Mouse (Mus musculus) midbrain, embryonic 14.5 days (tissue): Measurements from ENCODE around the gene Inpp5e. TPM values are rescaled to one million over a fixed set of nuclear protein-coding genes. Genes with fewer than 3 reads are reported as not detected.

ENCODE experiments used
- ATAC-seq: fragments of 200-750 bp; cut with Nextera tagmentation; 2 replicates; pipeline ENCODE4 v1.8.0; 2017; ENCODE audit warnings: moderate number of reproducible peaks, moderate library complexity; ENCODE audit not compliant: low FRiP score, low TSS enrichment
- DNase-seq: peaks from one replicate; pipeline ENCODE4 v3.0.0-alpha.2; 2015
- H3K27ac ChIP-seq: fragments of 300-500 bp; sonication (generic); replicated peaks from 2 replicates; pipeline ENCODE4 v1.5.1; 2014; ENCODE audit warnings: mild to moderate bottlenecking, low read depth, low read length, moderate library complexity
- H3K27me3 ChIP-seq: fragments of 300-500 bp; sonication (generic); 2 replicates; pipeline ENCODE4 v1.6.1; 2014; ENCODE audit warnings: low read length, control low read depth, mixed read lengths; ENCODE audit not compliant: control insufficient read depth, insufficient read depth
- H3K36me3 ChIP-seq: fragments of 300-500 bp; sonication (generic); 2 replicates; pipeline ENCODE4 v1.6.1; 2014; ENCODE audit warnings: low read length, control low read depth; ENCODE audit not compliant: control insufficient read depth, insufficient read depth
- H3K4me1 ChIP-seq: fragments of 300-500 bp; sonication (generic); 2 replicates; pipeline ENCODE4 v1.6.1; 2014; ENCODE audit warnings: mild to moderate bottlenecking, antibody characterized with exemption, low read length, control low read depth; ENCODE audit not compliant: control insufficient read depth, insufficient read depth
- H3K4me2 ChIP-seq: fragments of 300-500 bp; sonication (generic); 2 replicates; pipeline ENCODE4 v1.6.1; 2014; ENCODE audit warnings: mild to moderate bottlenecking, low read length, moderate library complexity
- H3K4me3 ChIP-seq: fragments of 300-500 bp; sonication (generic); replicated peaks from 2 replicates; pipeline ENCODE4 v1.5.1; 2014; ENCODE audit warnings: low read depth, low read length
- H3K9ac ChIP-seq: fragments of 300-500 bp; sonication (generic); replicated peaks from 2 replicates; pipeline ENCODE4 v1.6.1; 2014; ENCODE audit warnings: mild to moderate bottlenecking, low read length, moderate library complexity
- H3K9me3 ChIP-seq: fragments of 300-500 bp; sonication (generic); 2 replicates; pipeline ENCODE4 v1.6.1; 2016; ENCODE audit warnings: low read length, control low read depth, mixed read lengths; ENCODE audit not compliant: control insufficient read depth
- WGBS: fragments of 180-500 bp; shearing (Covaris S2); extraction: QIAGEN DNeasy Blood & Tissue Kit; methylation state at CpG from one replicate; pipeline ENCODE4 v1.1.7; 2014; 5-methylcytosine and 5-hydroxymethylcytosine counted together
- polyA plus RNA-seq: library from polyadenylated mRNA; unstranded; fragments of >200 nt; fragmentation: Nextera tagmentation; extraction: Ambion mirVana; gene quantifications from 2 replicates; pipeline ENCODE4 v1.2.1, GENCODE M21; 2014

Gene Inpp5e
- polyA plus RNA-seq, 1 experiment from 2014 or later, result 26.3 TPM

DNA sequence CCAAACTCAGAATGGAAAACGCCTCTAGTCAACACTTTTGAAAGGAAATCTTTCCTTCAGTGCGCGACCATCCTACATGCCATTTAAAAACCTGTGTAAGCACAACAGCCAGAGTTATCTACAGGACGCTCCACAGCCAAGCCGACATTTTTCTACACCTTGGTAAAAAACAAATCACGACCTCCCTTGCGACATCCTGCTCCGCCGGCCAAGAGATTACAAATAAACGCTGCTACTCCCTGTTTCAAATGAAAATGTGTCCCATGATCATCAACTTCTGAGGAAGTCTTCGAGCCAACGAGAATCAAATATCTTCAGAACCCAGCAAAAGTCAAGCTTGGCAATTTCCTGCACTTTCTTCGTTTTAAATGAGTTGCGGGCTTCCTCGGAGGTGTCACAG lies 35.4 kb upstream of the Inpp5e start:
- ATAC-seq, result no peak
- peak overlapping the region; percentile 86 for H3K4me2 ChIP-seq
- WGBS, result 9% methylated on average over 15 of the region's 15 CpGs

DNA sequence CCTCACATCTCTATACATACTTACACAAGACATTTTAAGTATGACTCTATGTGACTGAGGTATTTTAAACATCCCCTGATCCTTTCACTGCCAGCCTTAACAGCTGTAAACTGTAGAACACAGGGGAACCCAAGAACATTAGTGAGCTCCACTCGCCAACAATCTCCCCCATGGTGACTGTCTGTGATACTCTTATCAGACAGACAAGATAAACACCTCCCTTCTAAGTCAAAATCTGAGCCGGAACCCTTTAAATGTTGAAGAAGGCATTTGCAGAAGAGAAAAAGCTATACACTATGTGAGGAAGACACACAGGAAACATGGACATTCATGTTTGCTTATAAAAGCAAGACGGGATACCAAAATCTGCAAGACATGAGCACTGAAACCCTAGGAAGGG lies 34.9 kb upstream of the Inpp5e start:
- Histone ChIP-seq H3K4me3 (peak overlapping the region; percentile 88), H3K4me2 (peak overlapping the region; percentile 86), H3K36me3 (peaks cover 30% of the 10 kb centered on the region), H3K4me1 (peaks cover 22% of the 10 kb centered on the region), H3K27me3 (no peaks in the 10 kb centered on the region), H3K9me3 (no peaks in the 10 kb centered on the region), H3K9ac (peak overlapping the region; percentile 84), H3K27ac (no peak overlapping the region)
- 66% methylated on average over 3 of the region's 3 CpGs for WGBS
- ATAC-seq (no peak), DNase-seq (no peak)

More for the DNA sequence above, 35.4 kb upstream of the Inpp5e start:
- peak overlapping the region; percentile 88 for H3K4me3 ChIP-seq
- no peaks in the 10 kb centered on the region for H3K27me3 ChIP-seq
- peaks cover 22% of the 10 kb centered on the region for H3K4me1 ChIP-seq
- peaks cover 25% of the 10 kb centered on the region for H3K36me3 ChIP-seq
- no peaks in the 10 kb centered on the region for H3K9me3 ChIP-seq
- peak overlapping the region; percentile 84 for H3K9ac ChIP-seq
- DNase-seq, result no peak
- H3K27ac ChIP-seq, result peak overlapping the region; percentile 87

DNA sequence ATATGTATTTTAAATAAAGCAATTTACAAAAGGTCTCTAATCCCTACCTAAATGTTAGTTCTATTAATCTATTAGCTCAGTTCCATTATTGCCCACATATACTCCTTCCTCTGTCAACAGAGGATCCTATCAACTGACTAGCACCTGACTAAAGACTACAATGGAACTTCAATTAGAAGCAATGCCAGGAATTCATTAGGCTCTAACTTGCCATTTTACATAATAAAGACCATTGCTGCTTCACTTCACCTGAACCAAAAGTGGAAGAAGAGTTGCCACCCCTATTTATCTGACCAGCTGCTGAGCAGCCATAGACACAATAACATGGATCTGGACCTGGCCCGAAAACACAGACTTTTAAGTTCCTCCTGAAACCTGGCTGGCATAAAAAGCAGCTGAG lies 33.8 kb upstream of the Inpp5e start:
- no peak for DNase-seq
- H3K4me1 ChIP-seq, result peaks cover 22% of the 10 kb centered on the region
- H3K27me3 ChIP-seq, result no peaks in the 10 kb centered on the region
- H3K9ac ChIP-seq, result no peak overlapping the region
- 83% methylated on average over 1 of the region's 1 CpGs for WGBS
- no peak overlapping the region for H3K27ac ChIP-seq
- H3K9me3 ChIP-seq, result no peaks in the 10 kb centered on the region
- no peak overlapping the region for H3K4me3 ChIP-seq
- ATAC-seq, result no peak
- peaks cover 41% of the 10 kb centered on the region for H3K36me3 ChIP-seq
- H3K4me2 ChIP-seq, result 0 out of 2 replicates have a peak overlapping the region, but pooled peaks have one; percentile 12

DNA sequence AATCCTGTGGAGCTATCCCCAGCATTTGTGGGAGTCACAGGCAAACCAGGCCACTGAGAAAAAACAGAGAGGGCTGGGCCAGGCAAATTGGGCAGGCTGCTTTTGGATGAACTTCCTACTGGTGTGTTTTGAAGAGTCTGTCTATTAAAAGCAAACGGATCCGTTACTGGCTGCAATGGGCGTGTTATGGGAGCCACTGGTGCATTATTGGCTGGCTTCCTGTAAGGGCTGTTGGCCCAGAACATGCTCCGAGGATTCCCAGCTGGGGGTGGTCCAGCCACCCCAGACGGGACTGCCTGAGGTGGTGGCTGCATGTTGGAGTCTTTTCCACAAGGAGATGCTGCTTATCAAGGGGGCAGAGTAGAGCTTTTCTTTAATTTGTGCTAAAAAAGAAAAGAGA lies 32.7 kb upstream of the Inpp5e start:
- Histone ChIP-seq H3K36me3 (peaks cover 48% of the 10 kb centered on the region), H3K4me3 (no peak overlapping the region), H3K9me3 (no peaks in the 10 kb centered on the region), H3K4me1 (peaks cover 18% of the 10 kb centered on the region), H3K27me3 (no peaks in the 10 kb centered on the region), H3K27ac (no peak overlapping the region), H3K9ac (no peak overlapping the region), H3K4me2 (no peak overlapping the region)
- no peak for DNase-seq
- 84% methylated on average over 5 of the region's 5 CpGs for WGBS
- ATAC-seq, result no peak

DNA sequence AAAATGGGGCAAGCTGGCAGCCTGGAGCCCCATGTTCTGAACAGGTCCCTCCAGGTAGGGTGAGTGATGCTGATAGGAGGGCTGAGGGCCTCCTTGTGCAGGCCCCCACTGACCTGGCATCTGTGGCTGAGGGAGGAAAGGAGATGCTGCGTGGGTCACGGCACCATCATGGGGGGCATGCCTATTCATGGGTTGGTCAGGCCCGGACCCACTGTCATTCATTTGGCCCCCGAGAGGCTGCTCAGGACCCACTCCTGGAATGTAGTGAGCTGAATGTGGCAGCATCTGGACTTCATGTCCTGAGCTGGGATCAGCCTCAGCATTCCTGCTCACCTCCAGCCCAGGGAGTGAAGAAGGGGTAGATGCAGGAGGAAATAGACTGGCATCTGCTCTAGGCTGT lies 32.3 kb upstream of the Inpp5e start:
- Histone ChIP-seq H3K4me2 (no peak overlapping the region), H3K27ac (no peak overlapping the region), H3K9me3 (no peaks in the 10 kb centered on the region), H3K36me3 (peaks cover 48% of the 10 kb centered on the region), H3K9ac (no peak overlapping the region), H3K27me3 (no peaks in the 10 kb centered on the region), H3K4me1 (peaks cover 14% of the 10 kb centered on the region), H3K4me3 (no peak overlapping the region)
- ATAC-seq (no peak), DNase-seq (no peak)
- WGBS, result 95% methylated on average over 4 of the region's 4 CpGs

DNA sequence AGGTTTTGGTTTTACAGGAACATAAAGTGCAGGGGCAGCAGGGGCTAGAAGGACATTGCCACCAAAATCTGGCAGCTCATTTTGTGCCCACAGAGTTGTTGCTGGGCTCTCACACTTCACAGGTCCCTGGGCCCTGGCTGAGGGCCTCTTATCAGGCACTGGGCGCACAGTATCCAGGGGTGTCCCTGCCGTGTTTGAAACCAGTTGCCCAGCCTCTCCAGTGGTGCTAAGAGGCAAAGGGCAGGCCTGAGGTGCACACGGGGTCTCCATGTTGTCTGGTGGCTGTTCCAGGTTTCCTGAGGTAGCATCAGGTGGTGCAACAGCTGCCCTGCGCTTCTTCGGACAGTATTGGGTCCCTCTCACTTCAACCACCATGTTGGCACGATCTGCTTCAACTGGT lies 30.7 kb upstream of the Inpp5e start:
- Histone ChIP-seq H3K4me2 (no peak overlapping the region), H3K9me3 (no peaks in the 10 kb centered on the region), H3K4me3 (no peak overlapping the region), H3K9ac (no peak overlapping the region), H3K4me1 (peaks cover 13% of the 10 kb centered on the region), H3K27me3 (no peaks in the 10 kb centered on the region), H3K27ac (no peak overlapping the region), H3K36me3 (peaks cover 62% of the 10 kb centered on the region)
- WGBS, result 91% methylated on average over 6 of the region's 6 CpGs
- ATAC-seq (no peak), DNase-seq (no peak)

DNA sequence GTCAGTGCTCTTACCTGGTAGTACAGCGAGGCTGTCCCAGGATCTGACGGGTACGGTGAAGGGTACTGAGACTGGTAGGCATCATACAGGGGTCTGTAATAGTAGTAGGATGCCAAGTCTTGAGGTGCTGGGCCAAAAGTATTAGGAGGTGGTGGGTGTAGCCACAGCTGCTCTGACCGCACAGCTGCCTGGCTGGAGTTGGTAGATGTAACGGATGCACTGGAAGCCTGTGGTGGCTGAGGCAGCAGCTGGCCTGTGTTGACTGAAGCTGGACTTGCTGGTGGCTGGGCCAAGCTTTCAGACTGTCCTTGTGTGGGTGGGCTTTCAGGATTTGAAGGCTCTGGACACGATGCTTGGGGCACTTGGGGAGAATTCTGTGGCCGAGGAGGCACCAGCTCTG lies 29.4 kb upstream of the Inpp5e start:
- ATAC-seq (no peak), DNase-seq (no peak)
- no peaks in the 10 kb centered on the region for H3K27me3 ChIP-seq
- no peak overlapping the region for H3K27ac ChIP-seq
- 94% methylated on average over 7 of the region's 7 CpGs for WGBS
- H3K4me2 ChIP-seq, result no peak overlapping the region
- H3K36me3 ChIP-seq, result peaks cover 75% of the 10 kb centered on the region
- H3K4me1 ChIP-seq, result peaks cover 2% of the 10 kb centered on the region; the same call in 1 of the 2 replicates
- H3K4me3 ChIP-seq, result no peak overlapping the region
- no peaks in the 10 kb centered on the region for H3K9me3 ChIP-seq
- no peak overlapping the region; the same call in 1 of the 2 replicates for H3K9ac ChIP-seq

DNA sequence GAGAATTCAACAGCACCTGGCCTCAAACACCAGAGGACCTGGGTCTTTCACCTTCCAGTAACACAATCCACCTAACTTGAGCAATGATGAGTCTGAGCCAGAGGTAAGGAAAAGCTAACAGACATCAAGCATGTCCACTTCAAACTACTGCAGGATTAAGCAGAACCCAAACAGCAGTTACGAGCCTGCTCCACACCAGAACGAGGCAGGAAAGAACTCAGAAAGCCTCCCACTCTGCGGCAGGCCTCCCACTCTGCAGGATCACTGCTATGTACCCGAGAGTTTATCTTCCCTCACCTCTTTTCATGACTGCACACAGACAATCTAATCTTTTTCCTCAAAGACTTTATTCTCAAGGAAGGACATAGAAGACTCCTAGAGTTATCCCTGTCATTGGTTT lies 28.2 kb upstream of the Inpp5e start:
- H3K9ac ChIP-seq, result peak overlapping the region; percentile 34
- WGBS, result 83% methylated on average over 4 of the region's 4 CpGs
- H3K36me3 ChIP-seq, result peaks cover 84% of the 10 kb centered on the region
- H3K9me3 ChIP-seq, result no peaks in the 10 kb centered on the region
- ATAC-seq, result no peak
- H3K27ac ChIP-seq, result no peak overlapping the region
- no peak overlapping the region for H3K4me2 ChIP-seq
- no peak overlapping the region for H3K4me3 ChIP-seq
- H3K27me3 ChIP-seq, result no peaks in the 10 kb centered on the region
- no peak for DNase-seq
- H3K4me1 ChIP-seq, result no peaks in the 10 kb centered on the region

DNA sequence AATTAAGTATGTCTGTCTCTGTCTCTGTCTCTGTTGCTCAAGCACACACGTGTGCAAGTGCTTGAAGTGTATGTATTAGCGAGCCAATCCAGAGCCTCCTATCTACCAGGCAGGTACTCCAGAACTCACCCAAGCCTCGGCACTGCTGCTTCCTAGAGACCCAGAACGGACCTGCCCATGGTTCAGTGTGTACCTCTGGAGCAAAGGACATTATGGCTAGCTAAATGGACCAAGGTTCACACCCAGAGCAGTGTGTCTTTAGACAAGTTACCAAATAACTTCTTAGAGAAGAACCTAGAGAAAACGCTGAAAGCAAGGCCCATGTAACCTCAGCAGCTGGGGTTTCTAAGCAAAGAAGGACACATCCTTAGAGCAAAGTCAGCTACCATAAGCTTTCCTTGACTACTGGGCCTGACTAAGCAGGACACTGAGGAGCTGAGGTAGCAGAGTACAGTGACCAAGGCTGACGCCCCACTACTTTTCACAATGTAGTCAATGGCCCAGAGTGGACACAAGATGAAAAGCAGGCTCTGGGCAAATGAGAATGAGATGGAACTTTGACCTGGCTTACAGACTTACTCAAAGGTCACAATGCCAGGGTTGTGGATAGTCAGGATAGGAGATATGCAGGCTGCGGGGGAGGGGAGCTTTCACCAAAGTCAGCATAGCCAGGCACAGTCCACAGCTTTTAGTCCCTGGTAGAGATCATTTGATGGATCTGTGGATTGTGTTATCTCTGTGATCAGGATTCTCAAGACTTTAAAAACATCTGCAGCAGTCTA lies 26.0 kb upstream of the Inpp5e start:
- ATAC-seq, result no peak
- Histone ChIP-seq H3K4me1 (no peaks in the 10 kb centered on the region), H3K9me3 (no peaks in the 10 kb centered on the region), H3K27ac (no peak overlapping the region), H3K27me3 (no peaks in the 10 kb centered on the region), H3K36me3 (peaks cover 84% of the 10 kb centered on the region), H3K4me3 (no peak overlapping the region), H3K9ac (no peak overlapping the region), H3K4me2 (no peak overlapping the region)
- 95% methylated on average over 7 of the region's 7 CpGs for WGBS
- no peak for DNase-seq
